Mouse (Mus musculus) ES-E14 (cell line): ENCODE measurements around the gene Cebpb.

Experiments used
- MAFK ChIP-seq: IDR thresholded peaks from 2 replicates; pipeline ENCODE4 v1.6.1; 2014; ENCODE audit warnings: mild to moderate bottlenecking, low read depth, low read length, inconsistent platforms; ENCODE audit not compliant: insufficient read depth
- ZNF384 ChIP-seq: IDR thresholded peaks from 2 replicates; pipeline ENCODE4 v1.6.1; 2012; ENCODE audit warnings: low read depth, low read length, inconsistent platforms

DNA sequence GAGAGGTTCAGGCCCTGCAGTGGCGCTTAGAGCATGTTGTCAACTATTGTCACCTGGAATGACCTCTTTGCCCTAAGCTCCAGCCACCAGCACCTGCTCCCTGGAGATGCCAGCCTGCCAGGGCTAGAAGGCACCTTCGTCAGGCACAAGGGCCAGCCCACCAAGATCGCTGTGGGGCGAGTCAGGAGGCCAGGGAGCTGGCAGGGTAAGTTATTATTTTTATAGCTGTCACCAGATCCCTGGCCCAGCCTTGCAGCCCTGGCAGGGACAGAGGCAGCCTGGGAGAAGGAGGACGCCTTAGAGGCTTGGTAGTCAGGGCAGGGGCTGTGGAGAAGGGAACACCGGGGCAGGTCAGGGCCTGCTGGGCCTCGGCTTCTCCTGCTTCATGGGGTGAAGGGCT, 7.4 kb downstream of the Cebpb start:
- TF ChIP-seq ZNF384 (no peak), MAFK (no peak)
